Mouse (Mus musculus): ENCODE data around the gene Dnajb12.

DNA sequence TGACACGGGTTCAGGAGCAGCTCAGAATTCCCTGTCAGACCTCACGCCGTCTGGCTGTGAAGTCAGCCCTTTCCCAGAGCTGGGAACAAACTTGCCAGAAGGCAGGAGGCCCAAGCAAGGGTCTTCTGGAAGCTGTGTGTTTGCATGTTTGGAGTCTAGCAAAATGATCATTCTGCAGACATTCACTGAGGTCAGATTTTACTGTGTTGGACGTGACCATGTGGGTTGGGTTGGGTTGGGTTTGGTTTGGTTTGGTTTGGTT is 20.7 kb downstream of the Dnajb12 start:
- TF ChIP-seq CTCF (IDR thresholded peaks at IDR 0.05; ENCODE audit: low read depth, low read length) (no peak), GATA1 (IDR thresholded peaks at IDR 0.05; ENCODE audit: borderline replicate concordance, low read length) (no peak), POLR2AphosphoS5 (IDR thresholded peaks at IDR 0.05; ENCODE audit: insufficient replicate concordance, low read depth, low read length) (no peak), TAL1 (conservative IDR thresholded peaks at IDR 0.05; ENCODE audit: low read depth, low read length) (no peak)
